Mouse (Mus musculus): ENCODE measurements around the gene Kcnh2.

Gene Kcnh2

GRCm38 (mm10) chr5:24351278-24351677 is at the start of gene Kcnh2:
TSS of gene Kcnh2 (minus strand) at chr5:24351604.
- in situ Hi-C loops (cut with MboI; ENCODE audit: unreplicated experiment in 2 of 2) = loop anchor here in 1 of 2 experiments (25.0 kb wide), 1 partner anchor 464 kb away; no protein-coding TSS in a partner anchor

GRCm38 (mm10) chr5:24400362-24400761 is 49.0 kb upstream of the Kcnh2 start:
- in situ Hi-C loops (cut with MboI; ENCODE audit: unreplicated experiment in 2 of 2) = loop anchor here in 1 of 2 experiments (25.0 kb wide), 1 partner anchor 187 kb away; the partner anchor contains the start of genes Abcf2 and Chpf2

- in situ Hi-C loops (cut with MboI; ENCODE audit: unreplicated experiment in 2 of 2) = loop anchor here (25.0 kb wide), 1 partner anchor 188 kb away; the partner anchor contains the start of genes Abcf2 (in 2 of the 2) and Chpf2 (in 2 of the 2)
These were observed 48.3 kb upstream of the Kcnh2 start for GRCm38 (mm10) chr5:24399686-24400085.

- in situ Hi-C loops (cut with MboI; ENCODE audit: unreplicated experiment in 2 of 2) = loop anchor here in 1 of 2 experiments (25.0 kb wide), 1 partner anchor 191 kb away; the partner anchor contains the start of genes Abcf2 and Chpf2
These were observed 44.9 kb upstream of the Kcnh2 start for GRCm38 (mm10) chr5:24396254-24396653.

GRCm38 (mm10) chr5:24394165-24394894 is 42.9 kb upstream of the Kcnh2 start:
- in situ Hi-C loops (cut with MboI; ENCODE audit: unreplicated experiment in 2 of 2) = loop anchor here in 1 of 2 experiments (25.0 kb wide), 1 partner anchor 193 kb away; the partner anchor contains the start of genes Abcf2 and Chpf2

GRCm38 (mm10) chr5:24393392-24393997 is 42.1 kb upstream of the Kcnh2 start, which contains the start of gene Abcb8:
TSS of gene Abcb8 (plus strand) at chr5:24393663.
- in situ Hi-C loops (cut with MboI; ENCODE audit: unreplicated experiment in 2 of 2) = loop anchor here in 1 of 2 experiments (25.0 kb wide), 1 partner anchor 194 kb away; the partner anchor contains the start of genes Abcf2 and Chpf2

- in situ Hi-C loops (cut with MboI; ENCODE audit: unreplicated experiment in 2 of 2) = loop anchor here in 1 of 2 experiments (25.0 kb wide), 1 partner anchor 195 kb away; the partner anchor contains the start of genes Abcf2 and Chpf2
These were observed 41.3 kb upstream of the Kcnh2 start for GRCm38 (mm10) chr5:24392724-24393123.

GRCm38 (mm10) chr5:24391864-24392263 is 40.5 kb upstream of the Kcnh2 start, which contains the start of gene Atg9b:
TSS of gene Atg9b (minus strand) at chr5:24392143.
- in situ Hi-C loops (cut with MboI; ENCODE audit: unreplicated experiment in 2 of 2) = loop anchor here in 1 of 2 experiments (25.0 kb wide), 1 partner anchor 195 kb away; the partner anchor contains the start of genes Abcf2 and Chpf2

GRCm38 (mm10) chr5:24389658-24390020 is 38.2 kb upstream of the Kcnh2 start:
- in situ Hi-C loops (cut with MboI; ENCODE audit: unreplicated experiment in 2 of 2) = loop anchor here in 1 of 2 experiments (25.0 kb wide), 1 partner anchor 198 kb away; the partner anchor contains the start of genes Abcf2 and Chpf2

- in situ Hi-C loops (cut with MboI; ENCODE audit: unreplicated experiment in 2 of 2) = loop anchor here in 1 of 2 experiments (25.0 kb wide), 1 partner anchor 198 kb away; the partner anchor contains the start of genes Abcf2 and Chpf2
These were observed 37.7 kb upstream of the Kcnh2 start for GRCm38 (mm10) chr5:24389011-24389657.

- in situ Hi-C loops (cut with MboI; ENCODE audit: unreplicated experiment in 2 of 2) = loop anchor here in 1 of 2 experiments (25.0 kb wide), 1 partner anchor 199 kb away; the partner anchor contains the start of genes Abcf2 and Chpf2
These were observed 37.0 kb upstream of the Kcnh2 start for GRCm38 (mm10) chr5:24388246-24388915.

- in situ Hi-C loops (cut with MboI; ENCODE audit: unreplicated experiment in 2 of 2) = loop anchor here in 1 of 2 experiments (25.0 kb wide), 1 partner anchor 200 kb away; the partner anchor contains the start of genes Abcf2 and Chpf2
These were observed 36.1 kb upstream of the Kcnh2 start for GRCm38 (mm10) chr5:24387264-24388241.

GRCm38 (mm10) chr5:24385887-24386550 is 34.6 kb upstream of the Kcnh2 start:
- in situ Hi-C loops (cut with MboI; ENCODE audit: unreplicated experiment in 2 of 2) = loop anchor here in 1 of 2 experiments (25.0 kb wide), 1 partner anchor 201 kb away; the partner anchor contains the start of genes Abcf2 and Chpf2

GRCm38 (mm10) chr5:24385374-24385773 is 34.0 kb upstream of the Kcnh2 start:
- in situ Hi-C loops (cut with MboI; ENCODE audit: unreplicated experiment in 2 of 2) = loop anchor here in 1 of 2 experiments (25.0 kb wide), 1 partner anchor 202 kb away; the partner anchor contains the start of genes Abcf2 and Chpf2

- in situ Hi-C loops (cut with MboI; ENCODE audit: unreplicated experiment in 2 of 2) = loop anchor here in 1 of 2 experiments (25.0 kb wide), 1 partner anchor 203 kb away; the partner anchor contains the start of genes Abcf2 and Chpf2
These were observed 33.0 kb upstream of the Kcnh2 start for GRCm38 (mm10) chr5:24384407-24384806.

- in situ Hi-C loops (cut with MboI; ENCODE audit: unreplicated experiment in 2 of 2) = loop anchor here in 1 of 2 experiments (25.0 kb wide), 1 partner anchor 204 kb away; the partner anchor contains the start of genes Abcf2 and Chpf2
These were observed 31.8 kb upstream of the Kcnh2 start for GRCm38 (mm10) chr5:24383026-24383859.
